In the genomic region with DNA sequence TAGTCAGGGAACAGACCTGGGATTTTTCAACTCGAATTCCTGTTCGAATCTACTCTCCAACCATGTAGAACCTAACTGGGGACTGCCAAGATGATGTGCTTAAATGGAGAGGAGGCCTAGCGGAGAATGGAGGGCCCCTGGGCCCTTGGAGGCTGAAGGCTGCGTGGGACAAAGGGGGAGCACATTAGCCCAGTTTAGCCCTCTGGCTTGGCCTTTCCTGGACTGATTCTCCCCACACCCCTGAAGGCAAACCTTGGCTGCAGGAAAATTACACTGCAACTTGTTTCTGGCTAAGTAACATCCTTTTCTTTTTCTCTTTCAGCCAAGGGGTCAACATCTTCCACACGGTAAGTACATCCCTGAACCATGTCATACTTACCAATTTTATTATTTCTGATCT, we compare ENCODE assay signal across 13 mouse cellular contexts.
"Had no signal": no experiment of that assay in that cellular context is flagged by ENCODE, and none has a peak within 500 bp of the region (broad histone marks: within the 10 kb centered on the region; RNA-seq: fewer than 3 reads in every experiment).

No protein-coding gene starts in this region.

- ATAC-seq: midbrain, embryonic 16.5 days had no signal

- H3K9ac ChIP-seq: limb, embryonic 15.5 days; liver, embryonic 13.5 days; midbrain, embryonic 12.5 days; neural tube, embryonic 13.5 days had no signal

- DNase-seq: kidney, adult 9 months; liver, embryonic 13.5 days; lung, adult 18-20 months; lung, postnatal 10 days; retina, postnatal 1 day; right cerebral cortex, postnatal 4 days; spleen, adult 18-20 months; thymus, postnatal 4 days had no signal

- H3K36me3 ChIP-seq: midbrain, embryonic 12.5 days had no signal

- H3K4me1 ChIP-seq: liver, embryonic 13.5 days had no signal

- H3K27ac ChIP-seq: kidney, postnatal 0 days; limb, embryonic 15.5 days; liver, embryonic 13.5 days; midbrain, embryonic 12.5 days; neural tube, embryonic 13.5 days had no signal

- H3K9me3 ChIP-seq: limb, embryonic 15.5 days; liver, embryonic 13.5 days; midbrain, embryonic 12.5 days; neural tube, embryonic 13.5 days had no signal

- H3K4me2 ChIP-seq: limb, embryonic 15.5 days; liver, embryonic 13.5 days; midbrain, embryonic 12.5 days; neural tube, embryonic 13.5 days had no signal

- H3K27me3 ChIP-seq: limb, embryonic 15.5 days; liver, embryonic 13.5 days; midbrain, embryonic 12.5 days; neural tube, embryonic 13.5 days had no signal

- H3K4me3 ChIP-seq: limb, embryonic 15.5 days; liver, embryonic 13.5 days; midbrain, embryonic 12.5 days; neural tube, embryonic 13.5 days had no signal
